Mouse (Mus musculus): Measurements from ENCODE around the gene Wipf3.

The Wipf3 gene

GRCm38 (mm10) chr6:54429447-54430194 lies at the start of gene Wipf3:
Gene Wipf3 (plus strand): TSS chr6:54429603.
- peak; percentile 87 for DNase-seq (ENCODE audit: low read depth, low spot score)

- no peak for DNase-seq (ENCODE audit: low read depth, low spot score)
Observed at GRCm38 (mm10) chr6:54382636-54383035, 46.8 kb upstream of the Wipf3 start.

- no peak for DNase-seq (ENCODE audit: low read depth, low spot score)
Observed at GRCm38 (mm10) chr6:54383893-54384524, 45.4 kb upstream of the Wipf3 start.

GRCm38 (mm10) chr6:54384777-54385176 lies 44.6 kb upstream of the Wipf3 start:
- DNase-seq (ENCODE audit: low read depth, low spot score): no peak

GRCm38 (mm10) chr6:54386429-54386828 lies 43.0 kb upstream of the Wipf3 start:
- peak; percentile 86 for DNase-seq (ENCODE audit: low read depth, low spot score)

- no peak for DNase-seq (ENCODE audit: low read depth, low spot score)
Observed at GRCm38 (mm10) chr6:54387044-54387443, 42.4 kb upstream of the Wipf3 start.

- peak; percentile 75 for DNase-seq (ENCODE audit: low read depth, low spot score)
Observed at GRCm38 (mm10) chr6:54387751-54388150, 41.7 kb upstream of the Wipf3 start.

- DNase-seq (ENCODE audit: low read depth, low spot score): no peak
Observed at GRCm38 (mm10) chr6:54388690-54389275, 40.6 kb upstream of the Wipf3 start.

GRCm38 (mm10) chr6:54391765-54392164 lies 37.6 kb upstream of the Wipf3 start:
- DNase-seq (ENCODE audit: low read depth, low spot score): peak; percentile 88

GRCm38 (mm10) chr6:54393886-54394285 lies 35.5 kb upstream of the Wipf3 start:
- DNase-seq (ENCODE audit: low read depth, low spot score): peak; percentile 75

- no peak for DNase-seq (ENCODE audit: low read depth, low spot score)
Observed at GRCm38 (mm10) chr6:54399194-54399923, 30.0 kb upstream of the Wipf3 start.

GRCm38 (mm10) chr6:54401503-54401902 lies 27.9 kb upstream of the Wipf3 start:
- peak; percentile 66 for DNase-seq (ENCODE audit: low read depth, low spot score)

GRCm38 (mm10) chr6:54404916-54405315 lies 24.5 kb upstream of the Wipf3 start:
- no peak for DNase-seq (ENCODE audit: low read depth, low spot score)

- DNase-seq (ENCODE audit: low read depth, low spot score): no peak
Observed at GRCm38 (mm10) chr6:54406116-54406515, 23.3 kb upstream of the Wipf3 start.

GRCm38 (mm10) chr6:54409271-54409670 lies 20.1 kb upstream of the Wipf3 start:
- no peak for DNase-seq (ENCODE audit: low read depth, low spot score)

GRCm38 (mm10) chr6:54410451-54410850 lies 19.0 kb upstream of the Wipf3 start:
- DNase-seq (ENCODE audit: low read depth, low spot score): no peak

- no peak for DNase-seq (ENCODE audit: low read depth, low spot score)
Observed at GRCm38 (mm10) chr6:54411591-54411990, 17.8 kb upstream of the Wipf3 start.

GRCm38 (mm10) chr6:54412879-54413278 lies 16.5 kb upstream of the Wipf3 start:
- DNase-seq (ENCODE audit: low read depth, low spot score): peak; percentile 40

GRCm38 (mm10) chr6:54425230-54425629 lies 4.2 kb upstream of the Wipf3 start:
- DNase-seq (ENCODE audit: low read depth, low spot score): no peak

- DNase-seq (ENCODE audit: low read depth, low spot score): no peak
Observed at GRCm38 (mm10) chr6:54428850-54429446, 455 bp upstream of the Wipf3 start.

- DNase-seq (ENCODE audit: low read depth, low spot score): no peak
Observed at GRCm38 (mm10) chr6:54430221-54430620, 818 bp downstream of the Wipf3 start.

- DNase-seq (ENCODE audit: low read depth, low spot score): peak; percentile 97
Observed at GRCm38 (mm10) chr6:54431761-54432160, 2.4 kb downstream of the Wipf3 start.

Data from brain, adult 2 months (tissue).